Mouse (Mus musculus) C2C12 (cell line): ENCODE measurements around the gene Sav1.

ENCODE experiments used
- CTCF ChIP-seq: IDR thresholded peaks from one replicate; pipeline ENCODE4 v1.5.1; 2011; ENCODE audit not compliant: control insufficient read depth, insufficient read depth, insufficient read length
- MYOD1 ChIP-seq: IDR thresholded peaks from one replicate; pipeline ENCODE4 v1.6.1; 2011; ENCODE audit warnings: low read depth; ENCODE audit not compliant: control insufficient read depth, insufficient read length

DNA sequence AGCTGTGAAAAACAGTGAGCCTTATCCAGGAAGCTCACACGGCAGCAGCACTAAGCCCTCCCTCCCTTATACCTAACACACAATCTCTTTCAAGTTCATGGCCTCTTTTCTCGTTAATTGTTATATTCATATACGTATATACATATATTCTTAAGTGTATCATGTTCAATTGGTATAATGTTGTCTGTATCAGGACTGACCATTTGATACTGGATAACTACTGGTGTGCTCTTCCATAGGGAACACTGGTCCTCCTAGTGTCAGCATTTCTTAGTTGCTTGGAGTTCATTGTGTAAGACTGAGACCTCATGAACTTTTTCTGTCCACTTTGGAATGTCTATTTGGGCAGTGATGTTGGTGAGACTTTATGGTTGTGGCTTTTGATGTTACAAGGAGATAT, 63.7 kb downstream of the Sav1 start:
- TF ChIP-seq CTCF (no peak), MYOD1 (no peak)
